Mouse (Mus musculus): ENCODE results near the gene Psapl1.

- no peak for TF ChIP-seq POLR2A (IDR thresholded peaks at IDR 0.05; ENCODE audit: extremely low read depth, insufficient read depth, low read length)
- no peak for TF ChIP-seq CTCF (IDR thresholded peaks at IDR 0.05; ENCODE audit: low read depth, low read length)
These were observed 29.2 kb upstream of the Psapl1 start for GRCm38 (mm10) chr5:36174569-36175115.
